Mouse (Mus musculus) hindbrain, embryonic 14.5 days (tissue): ENCODE measurements around the gene Abcb8. TPM values are rescaled to one million over a fixed set of nuclear protein-coding genes. Genes with fewer than 3 reads are reported as not detected.
"Not testable (repeated sequence)": the region's sequence is repeated elsewhere in the genome, so short reads cannot be mapped to it uniquely, and the experiment has no call there.

Experiments used
- ATAC-seq: fragments of 200-750 bp; cut with Nextera tagmentation; 2 replicates; pipeline ENCODE4 v1.8.0; 2017; ENCODE audit warnings: moderate number of reproducible peaks, mild to moderate bottlenecking, moderate TSS enrichment, moderate library complexity; ENCODE audit not compliant: low FRiP score
- DNase-seq: peaks from one replicate; pipeline ENCODE4 v3.0.0-alpha.2; 2015; ENCODE audit warnings: low spot score
- H3K27ac ChIP-seq: fragments of 300-500 bp; sonication (generic); 2 replicates; pipeline ENCODE4 v1.5.1; 2014; ENCODE audit warnings: mild to moderate bottlenecking, moderate library complexity
- H3K27me3 ChIP-seq: fragments of 300-500 bp; sonication (generic); 2 replicates; pipeline ENCODE4 v1.6.1; 2014; ENCODE audit warnings: mild to moderate bottlenecking, low read length, mixed read lengths; ENCODE audit not compliant: control insufficient read depth, insufficient read depth
- H3K36me3 ChIP-seq: fragments of 300-500 bp; sonication (generic); replicated peaks from 2 replicates; pipeline ENCODE4 v1.6.1; 2014; ENCODE audit not compliant: control insufficient read depth, insufficient read depth
- H3K4me1 ChIP-seq: fragments of 300-500 bp; sonication (generic); replicated peaks from 2 replicates; pipeline ENCODE4 v1.6.1; 2014; ENCODE audit warnings: antibody characterized with exemption, low read length, mixed read lengths; ENCODE audit not compliant: control insufficient read depth, insufficient read depth
- H3K4me2 ChIP-seq: fragments of 300-500 bp; sonication (generic); replicated peaks from 2 replicates; pipeline ENCODE4 v1.6.1; 2014; ENCODE audit warnings: mild to moderate bottlenecking, moderate library complexity
- H3K4me3 ChIP-seq: fragments of 300-500 bp; sonication (generic); replicated peaks from 2 replicates; pipeline ENCODE4 v1.5.1; 2014; ENCODE audit warnings: mild to moderate bottlenecking, low read length
- H3K9ac ChIP-seq: fragments of 300-500 bp; sonication (generic); 2 replicates; pipeline ENCODE4 v1.6.1; 2014
- H3K9me3 ChIP-seq: fragments of 300-500 bp; sonication (generic); 2 replicates; pipeline ENCODE4 v1.6.1; 2016; ENCODE audit warnings: low read length; ENCODE audit not compliant: control insufficient read depth
- WGBS: fragments of 180-500 bp; shearing (Covaris S2); extraction: QIAGEN DNeasy Blood & Tissue Kit; methylation state at CpG from one replicate; pipeline ENCODE4 v1.1.7; 2014; 5-methylcytosine and 5-hydroxymethylcytosine counted together
- polyA plus RNA-seq: library from polyadenylated mRNA; unstranded; fragments of >200 nt; fragmentation: Nextera tagmentation; extraction: Ambion mirVana; gene quantifications from 2 replicates; pipeline ENCODE4 v1.2.1, GENCODE M21; 2014

The Abcb8 gene
- polyA plus RNA-seq, 1 experiment from 2014 or later = 45.6 TPM

DNA sequence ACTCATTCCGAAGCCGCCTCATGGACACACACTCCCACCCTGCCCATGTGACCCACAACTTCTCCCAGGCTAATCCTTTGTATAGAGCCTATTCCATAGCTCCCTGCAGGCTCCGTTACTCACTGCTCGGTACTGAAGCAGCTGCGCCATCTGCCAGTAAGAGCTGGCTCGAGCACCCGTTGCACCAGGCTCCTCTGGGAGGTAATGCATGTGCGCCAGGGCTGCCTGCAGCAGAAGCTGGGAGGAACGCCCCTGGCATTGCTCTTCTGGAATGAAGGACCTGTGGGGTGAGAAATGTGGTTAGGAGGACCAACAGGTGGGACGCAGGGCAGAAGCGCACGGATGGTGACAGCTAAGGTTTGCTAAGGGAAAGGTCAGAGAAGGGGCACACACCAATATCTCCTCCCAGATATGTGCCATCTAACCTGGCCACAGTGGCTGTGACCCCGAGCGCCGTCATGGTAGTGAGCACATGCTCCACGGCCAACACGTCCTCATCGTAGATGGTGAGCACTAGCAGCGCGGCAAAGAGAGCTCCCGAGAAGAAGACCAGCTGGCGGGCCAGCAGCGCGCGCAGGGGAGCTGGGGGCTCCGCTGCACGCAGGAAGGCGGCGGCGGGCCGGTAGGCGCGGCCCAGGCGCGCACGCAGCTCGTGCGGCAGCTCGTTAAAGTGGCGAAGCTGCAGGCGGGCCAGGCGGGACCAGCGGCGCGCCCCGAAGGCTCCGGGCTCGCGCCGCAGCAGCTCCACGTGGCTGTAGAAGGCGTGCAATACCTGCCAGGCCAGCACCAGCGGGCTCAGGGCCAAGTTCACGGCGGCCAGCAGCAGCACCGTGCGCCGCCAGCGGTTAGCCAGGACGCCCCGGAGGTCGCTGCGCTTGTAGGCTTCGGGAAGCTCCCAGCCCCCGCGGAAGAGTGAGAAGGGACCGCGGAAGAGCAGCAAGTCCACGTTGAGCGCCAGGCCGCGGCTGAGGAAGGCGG is 5.9 kb upstream of the Abcb8 start:
- DNase-seq (peak; percentile 69), ATAC-seq (peak; percentile 49)
- Histone ChIP-seq H3K9ac (peak overlapping the region; percentile 56), H3K4me1 (peaks cover 14% of the 10 kb centered on the region), H3K4me2 (peak overlapping the region; percentile 87), H3K36me3 (no peaks in the 10 kb centered on the region), H3K27me3 (peaks cover 27% of the 10 kb centered on the region), H3K4me3 (peak overlapping the region; percentile 41), H3K9me3 (no peaks in the 10 kb centered on the region), H3K27ac (no peak overlapping the region)
- WGBS = under 1% methylated on average over 68 of the region's 73 CpGs

DNA sequence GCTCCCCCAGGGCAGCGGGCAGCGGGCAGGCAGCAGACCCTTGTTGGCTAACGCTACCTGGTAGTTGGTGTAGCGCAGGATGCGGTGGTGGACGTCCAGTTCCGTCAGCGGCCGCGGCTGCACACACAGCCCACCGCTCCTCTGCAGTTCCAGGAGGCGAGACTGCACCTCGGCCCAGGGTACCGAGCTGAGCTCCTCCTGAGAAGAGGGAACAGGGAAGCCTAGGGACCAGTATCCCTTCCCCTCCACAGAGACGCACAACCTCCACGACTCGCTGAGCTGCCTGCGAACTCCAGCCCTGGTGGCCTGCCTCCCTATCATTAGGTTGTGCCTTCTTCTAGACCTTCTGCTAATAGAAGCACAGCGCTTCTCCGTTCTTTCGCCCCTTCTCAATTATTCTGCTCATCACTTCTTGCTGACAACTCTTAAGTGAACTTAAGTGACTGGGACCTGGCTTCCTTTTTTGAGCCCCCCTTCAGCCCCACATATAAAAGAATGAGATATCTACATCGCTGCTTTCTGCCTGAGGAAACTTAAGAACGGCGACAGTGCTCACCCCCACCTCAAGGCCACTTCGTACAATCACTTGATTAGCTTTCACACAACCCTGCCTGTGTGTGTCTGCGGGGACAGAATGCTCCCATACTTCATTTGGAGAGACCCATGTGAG is 5.1 kb upstream of the Abcb8 start:
- Histone ChIP-seq H3K36me3 (no peaks in the 10 kb centered on the region), H3K27me3 (peaks cover 27% of the 10 kb centered on the region), H3K4me3 (peak overlapping the region; percentile 41), H3K9me3 (no peaks in the 10 kb centered on the region), H3K9ac (peak overlapping the region; percentile 56), H3K4me1 (peaks cover 9% of the 10 kb centered on the region), H3K27ac (no peak overlapping the region), H3K4me2 (peak overlapping the region; percentile 87)
- no peak for ATAC-seq
- DNase-seq = no peak
- 22% methylated on average over 26 of the region's 26 CpGs for WGBS

DNA sequence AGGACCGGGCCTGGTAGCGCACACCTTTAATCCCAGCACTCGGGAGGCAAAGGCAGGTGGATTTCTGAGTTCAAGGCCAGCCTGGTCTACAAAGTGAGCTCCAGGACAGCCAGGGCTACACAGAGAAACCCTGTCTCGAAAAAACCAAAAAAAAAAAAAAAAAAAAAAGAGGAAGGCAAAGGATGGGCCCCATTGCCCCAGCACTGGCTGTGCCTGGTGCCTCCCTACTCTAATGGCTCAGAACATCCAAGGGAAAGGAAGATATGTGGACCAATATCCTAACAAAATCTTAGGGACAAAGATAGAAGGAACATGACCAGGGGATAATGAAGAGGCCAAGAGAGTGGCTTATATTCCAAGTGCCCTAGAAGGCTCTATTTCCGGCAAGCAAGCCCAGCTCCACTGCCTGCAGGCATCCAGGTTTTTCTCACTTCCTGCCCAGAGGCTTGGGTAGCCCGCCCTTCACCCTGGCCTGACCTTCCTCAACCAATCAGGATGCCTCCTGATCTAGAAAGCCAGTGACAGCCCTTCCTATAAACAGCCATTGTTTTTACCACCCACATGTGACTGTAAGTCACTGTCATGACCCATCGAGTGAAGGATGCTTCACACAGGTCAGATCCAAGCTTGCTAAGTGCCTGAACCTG is 4.3 kb upstream of the Abcb8 start:
- Histone ChIP-seq H3K4me2 (no peak overlapping the region), H3K4me1 (peaks cover 9% of the 10 kb centered on the region), H3K36me3 (no peaks in the 10 kb centered on the region), H3K27me3 (peaks cover 27% of the 10 kb centered on the region), H3K4me3 (no peak overlapping the region), H3K9me3 (no peaks in the 10 kb centered on the region), H3K9ac (no peak overlapping the region), H3K27ac (no peak overlapping the region)
- ATAC-seq (no peak), DNase-seq (no peak)
- WGBS = 56% methylated on average over 6 of the region's 7 CpGs

DNA sequence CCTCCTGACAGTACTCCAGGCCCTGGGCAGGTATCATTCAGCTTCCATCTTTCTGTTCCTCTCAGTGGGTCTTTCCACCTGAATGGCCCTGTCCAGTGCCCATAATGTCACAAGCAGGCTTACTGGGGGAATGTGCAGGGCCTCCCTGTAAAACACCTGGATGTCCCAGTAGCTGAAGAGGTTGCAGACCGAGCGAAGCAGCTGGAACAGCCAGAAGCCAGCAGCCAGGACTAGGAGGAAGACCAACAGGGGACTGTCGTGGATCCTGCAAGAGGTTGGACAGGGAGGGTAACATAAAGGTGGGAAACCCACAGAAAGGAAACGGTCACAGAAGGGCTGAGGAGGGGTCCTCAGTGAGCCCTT is 3.8 kb upstream of the Abcb8 start:
- H3K9me3 ChIP-seq = no peaks in the 10 kb centered on the region
- 83% methylated on average over 4 of the region's 4 CpGs for WGBS
- H3K4me3 ChIP-seq = no peak overlapping the region
- H3K4me2 ChIP-seq = no peak overlapping the region
- DNase-seq (no peak), ATAC-seq (no peak)
- H3K9ac ChIP-seq = no peak overlapping the region
- H3K27me3 ChIP-seq = peaks cover 27% of the 10 kb centered on the region
- H3K4me1 ChIP-seq = peaks cover 9% of the 10 kb centered on the region
- H3K36me3 ChIP-seq = no peaks in the 10 kb centered on the region
- no peak overlapping the region for H3K27ac ChIP-seq

DNA sequence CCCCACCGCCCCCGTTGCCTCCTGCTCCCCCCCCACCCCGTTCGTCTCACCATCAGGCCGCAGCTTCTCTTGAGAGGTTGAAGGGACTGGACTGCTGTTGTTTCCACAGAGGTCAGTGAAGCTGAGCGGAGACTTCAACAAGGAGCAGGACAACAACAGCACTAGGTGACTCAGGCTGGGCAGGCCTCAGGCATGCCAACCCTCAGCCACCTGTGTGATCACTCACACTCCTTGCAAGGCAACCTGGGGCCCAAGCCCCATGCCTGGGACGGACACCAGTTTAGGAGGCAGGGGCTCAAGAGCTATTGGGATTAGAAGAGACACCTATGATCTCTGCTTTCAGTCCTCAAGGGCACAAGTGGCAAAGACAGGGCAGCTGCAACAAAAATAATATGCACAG is 1.6 kb upstream of the Abcb8 start, which contains the start of gene Atg9b:
Gene Atg9b (minus strand): TSS at position 280 of the 400 bp plus-strand sequence.
- peaks cover 16% of the 10 kb centered on the region for H3K27me3 ChIP-seq
- no peaks in the 10 kb centered on the region for H3K36me3 ChIP-seq
- H3K9me3 ChIP-seq = no peaks in the 10 kb centered on the region
- H3K4me3 ChIP-seq = no peak within 1 kb of the TSS
- no peak within 1 kb of the TSS for H3K4me2 ChIP-seq
- no peak for ATAC-seq
- no peak within 1 kb of the TSS for H3K27ac ChIP-seq
- 82% methylated on average over 7 of the region's 7 CpGs for WGBS
- no peak for DNase-seq
- H3K9ac ChIP-seq = no peak within 1 kb of the TSS
- H3K4me1 ChIP-seq = peaks cover 16% of the 10 kb centered on the region

DNA sequence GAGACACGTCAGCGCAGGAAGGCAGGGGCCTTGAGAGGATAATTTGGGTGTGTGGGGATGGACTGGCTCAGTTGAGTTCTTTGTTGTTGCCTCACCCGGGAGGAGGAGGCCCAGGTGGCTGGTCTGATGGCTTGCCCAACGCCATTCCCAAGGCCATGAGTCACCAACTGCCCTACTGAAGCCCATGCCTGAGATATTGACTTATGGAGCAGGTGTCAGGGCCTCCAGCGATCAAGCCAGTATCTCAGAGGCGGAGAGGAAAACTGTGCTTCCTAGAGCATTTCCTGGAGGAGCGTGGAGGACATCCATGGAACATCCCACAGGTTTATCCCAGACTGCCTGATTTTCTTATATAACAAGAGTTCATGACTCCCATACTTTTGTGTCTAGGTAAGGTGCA is 739 bp upstream of the Abcb8 start:
- Histone ChIP-seq H3K9ac (no peak overlapping the region), H3K4me3 (no peak overlapping the region), H3K27me3 (peaks cover 11% of the 10 kb centered on the region), H3K4me1 (peaks cover 7% of the 10 kb centered on the region), H3K36me3 (no peaks in the 10 kb centered on the region), H3K4me2 (no peak overlapping the region), H3K27ac (no peak overlapping the region), H3K9me3 (no peaks in the 10 kb centered on the region)
- 82% methylated on average over 7 of the region's 7 CpGs for WGBS
- no peak for ATAC-seq
- DNase-seq = no peak

DNA sequence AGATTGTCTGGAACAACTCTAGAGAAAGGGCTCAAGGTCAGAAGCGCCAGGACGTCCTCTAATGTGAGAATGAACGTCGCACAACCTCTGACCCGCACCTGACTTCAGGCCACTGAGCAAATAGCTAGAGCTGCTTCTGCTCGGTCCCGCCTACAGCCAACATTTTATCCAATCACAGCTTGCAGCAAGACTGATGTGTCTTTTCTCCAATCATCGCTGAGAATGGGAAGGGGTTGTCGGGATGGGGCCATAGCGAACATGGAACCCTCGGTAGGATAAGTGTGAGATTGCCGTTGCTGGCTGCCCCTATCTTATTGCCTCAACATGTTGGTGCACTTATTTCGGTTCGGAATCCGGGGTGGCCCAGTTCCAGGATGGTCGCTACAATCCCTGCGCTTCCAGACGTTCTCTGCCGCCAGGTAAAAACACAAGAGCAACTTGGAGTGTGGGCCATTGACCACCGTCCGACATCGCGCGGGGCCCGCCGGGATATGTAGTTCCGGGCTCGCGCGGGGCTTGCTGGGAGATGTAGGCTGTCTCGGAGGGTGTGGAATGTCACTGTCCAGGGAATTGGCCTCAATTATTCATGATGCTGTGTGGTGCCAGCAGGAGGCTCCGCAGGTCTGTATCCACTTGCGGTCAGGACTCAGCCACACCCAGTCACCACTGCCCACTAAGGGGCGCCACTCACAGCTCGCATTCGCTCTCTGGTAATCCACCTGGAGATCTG is 867 bp downstream of the Abcb8 start:
- 1% methylated on average over 36 of the region's 36 CpGs for WGBS
- peaks cover 7% of the 10 kb centered on the region; the same call in 1 of the 2 replicates for H3K4me1 ChIP-seq
- H3K27me3 ChIP-seq = peaks cover 5% of the 10 kb centered on the region; the same call in 1 of the 2 replicates
- H3K36me3 ChIP-seq = no peaks in the 10 kb centered on the region
- H3K9me3 ChIP-seq = no peaks in the 10 kb centered on the region
- DNase-seq (peak; percentile 96), ATAC-seq (peak; percentile 96)
- peak overlapping the region; percentile 43 for H3K4me3 ChIP-seq
- peak overlapping the region; percentile 86 for H3K27ac ChIP-seq
- peak overlapping the region; percentile 57 for H3K4me2 ChIP-seq
- H3K9ac ChIP-seq = peak overlapping the region; percentile 54

DNA sequence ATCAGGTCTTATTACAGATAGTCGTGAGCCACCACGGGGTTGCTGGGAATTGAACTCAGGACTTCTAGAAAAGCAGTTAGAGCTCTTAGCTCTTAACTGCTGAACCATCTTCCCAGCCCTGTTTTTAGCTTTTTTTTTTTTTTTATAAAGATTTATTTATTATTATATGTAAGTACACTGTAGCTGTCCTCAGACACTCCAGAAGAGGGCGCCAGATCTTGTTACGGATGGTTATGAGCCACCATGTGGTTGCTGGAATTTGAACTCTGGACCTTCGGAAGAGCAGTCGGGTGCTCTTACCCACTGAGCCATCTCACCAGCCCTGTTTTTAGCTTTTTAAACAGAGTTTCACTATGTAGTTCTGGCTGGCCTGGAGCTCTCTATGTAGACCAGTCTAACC is 2.8 kb downstream of the Abcb8 start:
- not testable (repeated sequence) for H3K4me2 ChIP-seq, H3K4me1 ChIP-seq, H3K9ac ChIP-seq, H3K27me3 ChIP-seq, H3K4me3 ChIP-seq, H3K27ac ChIP-seq, ATAC-seq, DNase-seq, H3K9me3 ChIP-seq
- peaks cover 11% of the 10 kb centered on the region; the same call in 1 of the 2 replicates for H3K36me3 ChIP-seq
- 89% methylated on average over 6 of the region's 6 CpGs for WGBS
